Mouse (Mus musculus) adrenal gland, adult (tissue): ENCODE results near the gene Rab9b.

Experiments
- DNase-seq, 2 experiments: peaks; one replicate each; pipeline ENCODE4 v3.0.0; 2022 to 2023; ENCODE audit warnings: low spot score in 1 of 2; ENCODE audit not compliant: inconsistent age in 2 of 2

Gene Rab9b

GRCm38 (mm10) chrX:136868061-136869040 is at the start of gene Rab9b:
Gene Rab9b, minus strand, starts transcription at chrX:136868755.
- peak; percentile 17 to 51 for DNase-seq

GRCm38 (mm10) chrX:136904369-136904768 is 35.8 kb upstream of the Rab9b start:
- DNase-seq = no peak

DNA sequence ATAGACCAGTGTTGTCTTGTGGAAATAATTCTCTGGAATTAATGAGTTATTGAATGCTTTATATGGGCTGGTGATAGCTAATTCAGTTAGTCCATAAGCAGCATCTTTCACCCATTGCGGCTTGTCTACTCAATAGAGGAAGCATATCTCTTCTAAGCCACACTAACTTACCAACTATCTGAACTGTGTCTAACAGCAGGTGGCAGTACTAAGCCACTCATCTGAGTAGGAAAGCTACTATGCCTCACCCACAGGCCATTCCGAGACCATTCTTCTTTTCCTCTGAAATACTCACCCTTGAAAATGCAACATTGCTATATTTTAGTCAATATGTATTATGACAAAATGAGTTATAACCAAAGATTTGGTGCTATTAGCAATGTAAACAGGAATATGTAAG is 27.2 kb upstream of the Rab9b start:
- peak; percentile 4 to 56 for DNase-seq

GRCm38 (mm10) chrX:136850300-136850699 is 18.3 kb downstream of the Rab9b start:
- DNase-seq = no peak

DNA sequence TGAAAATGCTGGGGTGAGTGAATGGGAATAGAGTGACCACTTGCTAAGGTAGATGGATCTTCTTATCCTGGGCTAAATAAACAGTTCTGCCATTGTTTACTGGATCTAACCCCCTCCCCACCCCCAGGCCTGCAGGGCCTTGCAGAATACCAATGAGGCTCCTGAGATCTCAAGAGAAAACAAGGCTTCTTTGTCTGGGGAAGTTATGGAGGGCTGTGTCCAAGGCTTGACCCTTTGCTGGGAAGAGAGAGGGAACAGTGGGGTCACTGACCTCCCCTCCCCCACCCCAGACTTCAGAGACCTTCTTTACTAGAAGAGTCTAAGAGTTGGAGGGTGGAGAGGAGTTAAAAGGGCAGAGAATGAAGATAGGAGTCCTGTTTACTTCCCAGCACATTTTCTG is 39.9 kb downstream of the Rab9b start:
- DNase-seq = no peak

GRCm38 (mm10) chrX:136825016-136825415 is 43.5 kb downstream of the Rab9b start:
- no peak for DNase-seq

DNA sequence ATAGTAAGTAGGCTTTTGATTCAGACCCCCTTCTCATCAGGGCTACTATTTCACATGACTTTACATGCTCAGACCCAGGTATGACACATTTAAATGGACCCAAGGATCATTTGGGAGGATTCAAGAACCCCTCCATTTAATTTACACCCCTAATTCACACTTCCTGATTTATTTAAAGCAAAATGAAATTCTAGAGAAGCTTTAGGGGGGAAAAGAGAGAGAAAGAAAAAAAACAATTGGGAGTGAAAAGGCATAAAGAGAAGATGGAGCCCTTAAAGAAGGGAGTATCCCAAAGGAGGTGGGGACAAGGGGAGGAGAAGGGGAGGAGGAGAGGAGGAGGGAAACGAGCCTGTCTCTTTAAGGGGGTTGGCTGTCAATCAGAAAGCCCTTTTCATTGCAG is 46.2 kb downstream of the Rab9b start, which contains the start of gene Plp1:
Gene Plp1, plus strand, starts transcription at position 301 of the 400 bp plus-strand sequence.
- DNase-seq = no peak

- peak; percentile 64 to 85 for DNase-seq
Measured at GRCm38 (mm10) chrX:136820250-136820649, 48.3 kb downstream of the Rab9b start.

GRCm38 (mm10) chrX:136819752-136820151 is 48.8 kb downstream of the Rab9b start:
- peak in 1 of 2 experiments; percentile 43 for DNase-seq
